Mouse (Mus musculus) testis, adult 2 months (tissue): ENCODE measurements at regions not wholly inside any gene's neighbourhood (a gene's known extent, or its start where the extent isn't known, plus 50 kb on each side); places are given as distances from the start of the nearest gene placed in this dataset.

ENCODE experiments used
- H3K27ac ChIP-seq: fragments of 200-500 bp; 2 replicates; pipeline ENCODE4 v1.5.1; 2012; ENCODE audit warnings: low read depth, low read length; ENCODE audit not compliant: control insufficient read depth, insufficient read depth
- H3K27me3 ChIP-seq: fragments of 200-500 bp; 2 replicates; pipeline ENCODE4 v1.6.1; 2012; ENCODE audit warnings: mild to moderate bottlenecking, low read length, moderate library complexity; ENCODE audit not compliant: control insufficient read depth, insufficient read depth
- H3K36me3 ChIP-seq: fragments of 200-500 bp; 2 replicates; pipeline ENCODE4 v1.6.1; 2012; ENCODE audit warnings: mild to moderate bottlenecking, low read length; ENCODE audit not compliant: control insufficient read depth, insufficient read depth
- H3K4me1 ChIP-seq: fragments of 200-500 bp; 2 replicates; pipeline ENCODE4 v1.6.1; 2012; ENCODE audit warnings: low read length; ENCODE audit not compliant: control insufficient read depth, insufficient read depth
- H3K4me3 ChIP-seq: fragments of 200-500 bp; 2 replicates; pipeline ENCODE4 v1.5.1; 2012; ENCODE audit warnings: low read depth, mild to moderate bottlenecking, low read length, moderate library complexity, mixed read lengths; ENCODE audit not compliant: control insufficient read depth
- CTCF ChIP-seq: fragments of 200-500 bp; IDR thresholded peaks from 2 replicates; pipeline ENCODE4 v1.5.1; 2012; ENCODE audit warnings: low read depth, mild to moderate bottlenecking, inconsistent platforms, low read length, moderate library complexity; ENCODE audit not compliant: control insufficient read depth, insufficient read depth, insufficient replicate concordance
- POLR2A ChIP-seq: fragments of 200-500 bp; IDR thresholded peaks from 2 replicates; pipeline ENCODE4 v1.6.1; 2012; ENCODE audit warnings: low read depth, mild to moderate bottlenecking, inconsistent platforms, low read length, moderate library complexity; ENCODE audit not compliant: control insufficient read depth

GRCm38 (mm10) chr1:35720063-35720462 lies 348.1 kb upstream of the Hs6st1 start:
- Histone ChIP-seq H3K36me3 (no peaks in the 10 kb centered on the region), H3K27me3 (no peaks in the 10 kb centered on the region), H3K27ac (no peak overlapping the region), H3K4me1 (no peaks in the 10 kb centered on the region), H3K4me3 (no peak overlapping the region)
- TF ChIP-seq POLR2A (no peak), CTCF (no peak)

- H3K4me3 ChIP-seq, result no peak overlapping the region
- H3K27ac ChIP-seq, result no peak overlapping the region
- H3K27me3 ChIP-seq, result no peaks in the 10 kb centered on the region
- no peak for TF ChIP-seq POLR2A
- no peak for TF ChIP-seq CTCF
- no peaks in the 10 kb centered on the region for H3K4me1 ChIP-seq
- no peaks in the 10 kb centered on the region for H3K36me3 ChIP-seq
Observed at GRCm38 (mm10) chr1:35724366-35724900, 343.8 kb upstream of the Hs6st1 start.

GRCm38 (mm10) chr1:35726596-35726995 lies 341.6 kb upstream of the Hs6st1 start:
- Histone ChIP-seq H3K27me3 (no peaks in the 10 kb centered on the region), H3K36me3 (no peaks in the 10 kb centered on the region), H3K27ac (no peak overlapping the region), H3K4me1 (no peaks in the 10 kb centered on the region), H3K4me3 (no peak overlapping the region)
- TF ChIP-seq CTCF (peak; percentile 44; the same call in 1 of the 2 replicates), POLR2A (no peak)

- H3K36me3 ChIP-seq, result no peaks in the 10 kb centered on the region
- H3K4me1 ChIP-seq, result no peaks in the 10 kb centered on the region
- no peak for TF ChIP-seq POLR2A
- TF ChIP-seq CTCF, result no peak
- H3K4me3 ChIP-seq, result no peak overlapping the region
- no peak overlapping the region for H3K27ac ChIP-seq
- H3K27me3 ChIP-seq, result no peaks in the 10 kb centered on the region
Observed at GRCm38 (mm10) chr1:35727310-35727990, 340.8 kb upstream of the Hs6st1 start.

GRCm38 (mm10) chr1:35729785-35730295 lies 338.4 kb upstream of the Hs6st1 start:
- Histone ChIP-seq H3K27ac (no peak overlapping the region), H3K4me3 (no peak overlapping the region), H3K36me3 (no peaks in the 10 kb centered on the region), H3K27me3 (no peaks in the 10 kb centered on the region), H3K4me1 (no peaks in the 10 kb centered on the region)
- TF ChIP-seq POLR2A (no peak), CTCF (no peak)

DNA sequence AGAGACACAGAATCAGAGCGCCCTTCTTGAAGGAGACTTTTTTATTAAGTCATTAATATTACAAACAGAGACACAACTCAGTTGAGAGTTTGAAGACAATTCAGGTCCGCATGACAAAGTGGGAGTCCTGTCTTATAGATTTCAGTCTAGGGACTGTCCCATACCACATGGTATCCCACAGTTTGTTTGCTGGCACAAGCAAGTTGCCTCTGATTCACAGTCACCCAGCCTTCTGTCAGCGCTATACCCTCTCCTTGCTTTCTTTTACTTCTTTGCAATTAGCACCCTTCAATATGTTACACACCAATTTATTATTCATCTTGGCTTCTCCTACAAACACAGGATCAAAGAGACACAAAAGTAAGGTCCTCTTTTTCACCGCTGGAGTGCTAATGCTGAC lies 337.9 kb upstream of the Hs6st1 start:
- H3K36me3 ChIP-seq, result no peaks in the 10 kb centered on the region
- no peaks in the 10 kb centered on the region for H3K4me1 ChIP-seq
- no peak for TF ChIP-seq CTCF
- no peak for TF ChIP-seq POLR2A
- H3K4me3 ChIP-seq, result no peak overlapping the region
- H3K27me3 ChIP-seq, result no peaks in the 10 kb centered on the region
- no peak overlapping the region for H3K27ac ChIP-seq

GRCm38 (mm10) chr1:35736247-35736646 lies 332.0 kb upstream of the Hs6st1 start:
- no peak overlapping the region for H3K4me3 ChIP-seq
- no peak overlapping the region for H3K27ac ChIP-seq
- H3K36me3 ChIP-seq, result no peaks in the 10 kb centered on the region
- no peaks in the 10 kb centered on the region for H3K27me3 ChIP-seq
- H3K4me1 ChIP-seq, result no peaks in the 10 kb centered on the region
- TF ChIP-seq CTCF (no peak), POLR2A (no peak)
